Mouse (Mus musculus) hindbrain, embryonic 10.5 days (tissue): ENCODE measurements around the gene Meltf. TPM values are rescaled to one million over a fixed set of nuclear protein-coding genes. Genes with fewer than 3 reads are reported as not detected.

Source experiments
- DNase-seq: peaks from one replicate; pipeline ENCODE4 v3.0.0-alpha.2; 2017; ENCODE audit warnings: low spot score
- H3K27ac ChIP-seq: fragments of 300-500 bp; sonication (generic); 2 replicates; pipeline ENCODE4 v1.5.1; 2016; ENCODE audit warnings: mild to moderate bottlenecking, moderate library complexity
- H3K27me3 ChIP-seq: fragments of 300-500 bp; sonication (generic); 2 replicates; pipeline ENCODE4 v1.6.1; 2016; ENCODE audit warnings: mild to moderate bottlenecking; ENCODE audit not compliant: poor library complexity, insufficient read depth, severe bottlenecking
- H3K36me3 ChIP-seq: fragments of 300-500 bp; sonication (generic); 2 replicates; pipeline ENCODE4 v1.6.1; 2016; ENCODE audit warnings: mild to moderate bottlenecking, moderate library complexity
- H3K4me1 ChIP-seq: fragments of 300-500 bp; sonication (generic); replicated peaks from 2 replicates; pipeline ENCODE4 v1.6.1; 2016; ENCODE audit warnings: mild to moderate bottlenecking
- H3K4me3 ChIP-seq: fragments of 300-500 bp; sonication (generic); 2 replicates; pipeline ENCODE4 v1.5.1; 2016; ENCODE audit warnings: mild to moderate bottlenecking, moderate library complexity
- H3K9me3 ChIP-seq: fragments of 300-500 bp; sonication (generic); 2 replicates; pipeline ENCODE4 v1.6.1; 2016; ENCODE audit warnings: mild to moderate bottlenecking, moderate library complexity
- WGBS: fragments of 180-500 bp; shearing (Covaris S2); methylation state at CpG from one replicate; pipeline ENCODE4 v1.1.7; 2016; 5-methylcytosine and 5-hydroxymethylcytosine counted together
- polyA plus RNA-seq: library from polyadenylated mRNA; unstranded; fragments of >200 nt; fragmentation: Nextera tagmentation; extraction: Ambion mirVana; gene quantifications from 2 replicates; pipeline ENCODE4 v1.2.1, GENCODE M21; 2016

Meltf gene
- polyA plus RNA-seq, 1 experiment from 2014 or later: 0.07 TPM

GRCm38 (mm10) chr16:31898546-31899326 is 20.1 kb downstream of the Meltf start:
- H3K27ac ChIP-seq: no peak overlapping the region
- DNase-seq: no peak

GRCm38 (mm10) chr16:31901886-31902285 is 23.3 kb downstream of the Meltf start:
- no peak for DNase-seq
- no peak overlapping the region for H3K4me3 ChIP-seq
- no peak overlapping the region for H3K27ac ChIP-seq
- H3K36me3 ChIP-seq: no peaks in the 10 kb centered on the region
- H3K9me3 ChIP-seq: peaks cover 9% of the 10 kb centered on the region; the same call in 1 of the 2 replicates
- peaks cover 31% of the 10 kb centered on the region for H3K4me1 ChIP-seq
- peaks cover 19% of the 10 kb centered on the region; the same call in 1 of the 2 replicates for H3K27me3 ChIP-seq
- 86% methylated on average over 1 of the region's 1 CpGs for WGBS

More at GRCm38 (mm10) chr16:31898546-31899326, 20.1 kb downstream of the Meltf start:
- 83% methylated on average over 18 of the region's 18 CpGs for WGBS
- peaks cover 24% of the 10 kb centered on the region for H3K4me1 ChIP-seq
- no peak overlapping the region for H3K4me3 ChIP-seq
- H3K27me3 ChIP-seq: peaks cover 22% of the 10 kb centered on the region
- no peaks in the 10 kb centered on the region for H3K36me3 ChIP-seq
- peaks cover 9% of the 10 kb centered on the region; the same call in 1 of the 2 replicates for H3K9me3 ChIP-seq

- Histone ChIP-seq H3K4me1 (peaks cover 24% of the 10 kb centered on the region), H3K4me3 (no peak overlapping the region), H3K9me3 (peaks cover 9% of the 10 kb centered on the region; the same call in 1 of the 2 replicates), H3K36me3 (no peaks in the 10 kb centered on the region), H3K27ac (no peak overlapping the region), H3K27me3 (peaks cover 17% of the 10 kb centered on the region; the same call in 1 of the 2 replicates)
- WGBS: 88% methylated on average over 8 of the region's 8 CpGs
- DNase-seq: no peak
These were observed 24.6 kb downstream of the Meltf start for GRCm38 (mm10) chr16:31903239-31903638.

GRCm38 (mm10) chr16:31905331-31905730 is 26.7 kb downstream of the Meltf start:
- peaks cover 23% of the 10 kb centered on the region; the same call in 1 of the 2 replicates for H3K27me3 ChIP-seq
- H3K4me1 ChIP-seq: peaks cover 17% of the 10 kb centered on the region
- H3K36me3 ChIP-seq: no peaks in the 10 kb centered on the region
- WGBS: 76% methylated on average over 4 of the region's 4 CpGs
- no peak for DNase-seq
- no peak overlapping the region for H3K4me3 ChIP-seq
- H3K9me3 ChIP-seq: 0 out of 2 replicates have a peak, but pooled peaks cover under 1% of the 10 kb centered on the region
- H3K27ac ChIP-seq: no peak overlapping the region

GRCm38 (mm10) chr16:31905891-31906825 is 27.5 kb downstream of the Meltf start:
- WGBS: 38% methylated on average over 20 of the region's 20 CpGs
- peaks cover 17% of the 10 kb centered on the region for H3K4me1 ChIP-seq
- H3K9me3 ChIP-seq: no peaks in the 10 kb centered on the region
- 0 out of 2 replicates have a peak overlapping the region, but pooled peaks have one; percentile 23 for H3K27ac ChIP-seq
- no peaks in the 10 kb centered on the region for H3K36me3 ChIP-seq
- H3K27me3 ChIP-seq: peaks cover 23% of the 10 kb centered on the region; the same call in 1 of the 2 replicates
- DNase-seq: no peak
- peak overlapping the region; percentile 40 for H3K4me3 ChIP-seq

GRCm38 (mm10) chr16:31906896-31907295 is 28.3 kb downstream of the Meltf start:
- H3K4me3 ChIP-seq: peak overlapping the region; percentile 40
- H3K27me3 ChIP-seq: peaks cover 23% of the 10 kb centered on the region; the same call in 1 of the 2 replicates
- 0 out of 2 replicates have a peak overlapping the region, but pooled peaks have one; percentile 23 for H3K27ac ChIP-seq
- H3K9me3 ChIP-seq: no peaks in the 10 kb centered on the region
- no peaks in the 10 kb centered on the region for H3K36me3 ChIP-seq
- whole genome bisulfite sequencing: 11% methylated on average over 9 of the region's 9 CpGs
- DNase-seq: no peak
- peaks cover 17% of the 10 kb centered on the region for H3K4me1 ChIP-seq

GRCm38 (mm10) chr16:31908959-31909358 is 30.3 kb downstream of the Meltf start:
- Histone ChIP-seq H3K27ac (no peak overlapping the region), H3K4me1 (peaks cover 17% of the 10 kb centered on the region), H3K9me3 (no peaks in the 10 kb centered on the region), H3K27me3 (peaks cover 23% of the 10 kb centered on the region; the same call in 1 of the 2 replicates), H3K4me3 (no peak overlapping the region), H3K36me3 (no peaks in the 10 kb centered on the region)
- 65% methylated on average over 11 of the region's 11 CpGs for WGBS
- DNase-seq: no peak

- Histone ChIP-seq H3K27me3 (peaks cover 22% of the 10 kb centered on the region; the same call in 1 of the 2 replicates), H3K36me3 (no peaks in the 10 kb centered on the region), H3K4me1 (peaks cover 17% of the 10 kb centered on the region), H3K4me3 (no peak overlapping the region), H3K27ac (no peak overlapping the region), H3K9me3 (no peaks in the 10 kb centered on the region)
- WGBS: 80% methylated on average over 10 of the region's 10 CpGs
- DNase-seq: no peak
These were observed 31.8 kb downstream of the Meltf start for GRCm38 (mm10) chr16:31910281-31910847.

- no peak for DNase-seq
- H3K36me3 ChIP-seq: no peaks in the 10 kb centered on the region
- H3K4me3 ChIP-seq: no peak overlapping the region; the same call in 1 of the 2 replicates
- 0 out of 2 replicates have a peak, but pooled peaks cover 4% of the 10 kb centered on the region for H3K27me3 ChIP-seq
- 78% methylated on average over 11 of the region's 11 CpGs for WGBS
- no peaks in the 10 kb centered on the region for H3K9me3 ChIP-seq
- H3K27ac ChIP-seq: no peak overlapping the region
- H3K4me1 ChIP-seq: peaks cover 4% of the 10 kb centered on the region; the same call in 1 of the 2 replicates
These were observed 39.2 kb downstream of the Meltf start for GRCm38 (mm10) chr16:31917776-31918175.

GRCm38 (mm10) chr16:31918248-31918724 is 39.7 kb downstream of the Meltf start:
- 5% methylated on average over 14 of the region's 14 CpGs for WGBS
- peak; percentile 81 for DNase-seq
- Histone ChIP-seq H3K36me3 (no peaks in the 10 kb centered on the region), H3K27me3 (0 out of 2 replicates have a peak, but pooled peaks cover 4% of the 10 kb centered on the region), H3K27ac (no peak overlapping the region), H3K4me3 (peak overlapping the region; percentile 30; the same call in 1 of the 2 replicates), H3K9me3 (no peaks in the 10 kb centered on the region), H3K4me1 (peaks cover 4% of the 10 kb centered on the region; the same call in 1 of the 2 replicates)

GRCm38 (mm10) chr16:31924368-31924767 is 45.8 kb downstream of the Meltf start:
- Histone ChIP-seq H3K4me3 (no peak overlapping the region), H3K4me1 (no peaks in the 10 kb centered on the region; the same call in 1 of the 2 replicates), H3K27me3 (no peaks in the 10 kb centered on the region), H3K27ac (no peak overlapping the region), H3K9me3 (no peaks in the 10 kb centered on the region), H3K36me3 (no peaks in the 10 kb centered on the region)
- WGBS: 82% methylated on average over 6 of the region's 6 CpGs
- DNase-seq: no peak

GRCm38 (mm10) chr16:31926091-31926490 is 47.5 kb downstream of the Meltf start:
- 81% methylated on average over 6 of the region's 6 CpGs for WGBS
- peaks cover 3% of the 10 kb centered on the region for H3K4me1 ChIP-seq
- H3K9me3 ChIP-seq: no peaks in the 10 kb centered on the region
- DNase-seq: no peak
- no peak overlapping the region for H3K27ac ChIP-seq
- no peaks in the 10 kb centered on the region for H3K36me3 ChIP-seq
- peaks cover 14% of the 10 kb centered on the region for H3K27me3 ChIP-seq
- H3K4me3 ChIP-seq: no peak overlapping the region
